Mouse (Mus musculus): ENCODE measurements around the gene Txk. TPM values are rescaled to one million over a fixed set of nuclear protein-coding genes. Genes with fewer than 3 reads are reported as not detected.

Txk gene
- polyA plus RNA-seq, 1 experiment from 2014 or later, result not detected

DNA sequence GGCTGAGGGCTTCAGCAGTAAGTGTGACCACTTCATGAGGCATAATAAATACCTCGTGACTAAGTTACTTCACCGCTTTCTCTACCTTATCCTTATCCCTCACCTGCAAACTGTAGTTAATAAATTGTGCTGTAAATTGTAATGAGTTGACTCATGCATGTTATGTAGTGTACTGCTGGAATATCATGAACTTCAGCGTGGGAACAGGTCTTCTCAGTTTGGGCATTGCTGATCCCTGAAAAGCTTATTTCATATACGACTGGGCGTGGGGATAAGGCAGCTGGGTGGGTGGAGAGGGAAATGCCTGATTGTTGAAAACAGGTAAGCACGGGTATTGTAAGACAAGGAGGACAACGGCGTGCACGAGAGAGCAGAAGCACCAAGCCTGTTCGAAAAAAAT lies 105.6 kb downstream of the Txk start:
- ATAC-seq (ENCODE audit: low FRiP score), result peak; percentile 3; the same call in 1 of the 2 replicates
- H3K36me3 ChIP-seq (replicated peaks), result no peaks in the 10 kb centered on the region
- H3K4me2 ChIP-seq, result peak overlapping the region; percentile 94
- no peaks in the 10 kb centered on the region for H3K9me3 ChIP-seq
- WGBS, result 32% methylated on average over 10 of the region's 10 CpGs
- peaks cover 11% of the 10 kb centered on the region for H3K4me1 ChIP-seq
- peak overlapping the region; percentile 48 for H3K4me3 ChIP-seq (replicated peaks)
- peak overlapping the region; percentile 47; the same call in 1 of the 2 replicates for H3K9ac ChIP-seq
- peaks cover 44% of the 10 kb centered on the region for H3K27me3 ChIP-seq
- no peak overlapping the region for H3K27ac ChIP-seq

DNA sequence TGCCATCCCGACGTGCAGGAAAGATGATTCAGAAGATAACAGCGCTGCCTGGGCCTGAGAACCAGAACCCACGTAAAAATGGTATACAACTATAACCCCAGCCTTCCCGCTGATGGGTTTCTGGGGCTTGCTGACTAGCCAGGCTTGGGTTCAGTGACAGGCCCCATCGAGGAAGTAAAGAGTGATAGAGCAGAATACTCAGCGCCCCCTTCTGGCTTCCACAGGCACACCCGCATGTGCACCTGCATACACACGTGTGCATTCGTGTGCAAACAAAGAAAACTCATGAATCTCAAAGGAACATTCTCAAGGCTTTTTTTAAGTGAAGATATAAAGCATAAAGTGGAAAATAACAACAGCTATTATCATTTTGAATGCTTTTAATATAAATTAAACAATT lies 106.4 kb downstream of the Txk start:
- no peak overlapping the region for H3K4me3 ChIP-seq (replicated peaks)
- H3K4me2 ChIP-seq, result no peak overlapping the region
- no peak for ATAC-seq (ENCODE audit: low FRiP score)
- peaks cover 11% of the 10 kb centered on the region for H3K4me1 ChIP-seq
- H3K27me3 ChIP-seq, result peaks cover 38% of the 10 kb centered on the region
- no peaks in the 10 kb centered on the region for H3K9me3 ChIP-seq
- H3K9ac ChIP-seq, result no peak overlapping the region
- 40% methylated on average over 10 of the region's 10 CpGs for WGBS
- H3K36me3 ChIP-seq (replicated peaks), result no peaks in the 10 kb centered on the region
- H3K27ac ChIP-seq, result no peak overlapping the region

Other genes starting within 250 kb of the Txk start
- 0.62 and 1.0 TPM in 2 replicates for gene Corin, start 248.3 kb downstream of the Txk start, polyA plus RNA-seq (2016; fragmentation: Nextera tagmentation; extraction: Ambion mirVana)
- gene Nfxl1, start 193.1 kb downstream of the Txk start, polyA plus RNA-seq (2016; fragmentation: Nextera tagmentation; extraction: Ambion mirVana), result 21.8 and 24.8 TPM in 2 replicates
- gene Zar1, start 171.5 kb downstream of the Txk start, polyA plus RNA-seq (2016; fragmentation: Nextera tagmentation; extraction: Ambion mirVana), result 1.1 and 1.8 TPM in 2 replicates
- gene Gm5868, start 165.2 kb downstream of the Txk start, polyA plus RNA-seq (2016; fragmentation: Nextera tagmentation; extraction: Ambion mirVana), result 3.2 and 3.5 TPM in 2 replicates
- gene Cnga1, start 108.5 kb downstream of the Txk start, polyA plus RNA-seq (2016; fragmentation: Nextera tagmentation; extraction: Ambion mirVana), result not detected in 2 replicates
- gene Nipal1, start 105.0 kb downstream of the Txk start, polyA plus RNA-seq (2016; fragmentation: Nextera tagmentation; extraction: Ambion mirVana), result 0.49 and 0.56 TPM in 2 replicates
- 3.1 and 3.4 TPM in 2 replicates for gene Tec, start 115.7 kb upstream of the Txk start, polyA plus RNA-seq (2016; fragmentation: Nextera tagmentation; extraction: Ambion mirVana)
- gene Slain2, start 161.5 kb upstream of the Txk start, polyA plus RNA-seq (2016; fragmentation: Nextera tagmentation; extraction: Ambion mirVana), result 22.4 and 25.6 TPM in 2 replicates
- gene Gm10135, start 221.9 kb upstream of the Txk start, polyA plus RNA-seq (2016; fragmentation: Nextera tagmentation; extraction: Ambion mirVana), result not detected in 2 replicates

Measured in forebrain, embryonic 12.5 days (tissue).